Mouse (Mus musculus) intestine, embryonic 14.5 days (tissue): ENCODE measurements at regions not wholly inside any gene's neighbourhood (a gene's known extent, or its start where the extent isn't known, plus 50 kb on each side); places are given as distances from the start of the nearest gene placed in this dataset.

Experiments
- ATAC-seq: fragments of 200-750 bp; cut with Nextera tagmentation; replicated peaks from 2 replicates; pipeline ENCODE4 v1.8.0; 2017; ENCODE audit warnings: low read depth, moderate number of reproducible peaks, moderate TSS enrichment, moderate library complexity; ENCODE audit not compliant: low FRiP score, low TSS enrichment
- DNase-seq: peaks from one replicate; pipeline ENCODE4 v3.0.0-alpha.2; 2018; ENCODE audit warnings: low spot score
- H3K27ac ChIP-seq: fragments of 300-500 bp; sonication (generic); 2 replicates; pipeline ENCODE4 v1.5.1; 2014; ENCODE audit warnings: low read depth, mild to moderate bottlenecking, control low read depth
- H3K27me3 ChIP-seq: fragments of 300-500 bp; sonication (generic); replicated peaks from 2 replicates; pipeline ENCODE4 v1.6.1; 2014; ENCODE audit warnings: low read length, control low read depth; ENCODE audit not compliant: control insufficient read depth, insufficient read depth
- H3K36me3 ChIP-seq: fragments of 300-500 bp; sonication (generic); 2 replicates; pipeline ENCODE4 v1.6.1; 2014; ENCODE audit warnings: low read length, control low read depth; ENCODE audit not compliant: control insufficient read depth, insufficient read depth
- H3K4me1 ChIP-seq: fragments of 300-500 bp; sonication (generic); replicated peaks from 2 replicates; pipeline ENCODE4 v1.6.1; 2014; ENCODE audit warnings: low read length, control low read depth, mixed read lengths; ENCODE audit not compliant: control insufficient read depth, insufficient read depth
- H3K4me2 ChIP-seq: fragments of 300-500 bp; sonication (generic); 2 replicates; pipeline ENCODE4 v1.6.1; 2014; ENCODE audit warnings: low read length
- H3K4me3 ChIP-seq: fragments of 300-500 bp; sonication (generic); 2 replicates; pipeline ENCODE4 v1.5.1; 2014; ENCODE audit warnings: low read depth, low read length, control low read depth, mixed read lengths
- H3K9ac ChIP-seq: fragments of 300-500 bp; sonication (generic); 2 replicates; pipeline ENCODE4 v1.6.1; 2014; ENCODE audit warnings: mild to moderate bottlenecking, low read length
- H3K9me3 ChIP-seq: fragments of 300-500 bp; sonication (generic); 2 replicates; pipeline ENCODE4 v1.6.1; 2016; ENCODE audit warnings: low read length, control low read depth; ENCODE audit not compliant: control insufficient read depth
- WGBS: fragments of 180-500 bp; shearing (Covaris S2); extraction: QIAGEN DNeasy Blood & Tissue Kit; methylation state at CpG from one replicate; pipeline ENCODE4 v1.1.7; 2014; 5-methylcytosine and 5-hydroxymethylcytosine counted together

- no peaks in the 10 kb centered on the region for H3K4me1 ChIP-seq
- H3K27me3 ChIP-seq, result no peaks in the 10 kb centered on the region
- ATAC-seq (no peak), DNase-seq (no peak)
- 76% methylated on average over 3 of the region's 3 CpGs for WGBS
- no peaks in the 10 kb centered on the region for H3K9me3 ChIP-seq
- no peak overlapping the region for H3K27ac ChIP-seq
- H3K36me3 ChIP-seq, result no peaks in the 10 kb centered on the region
- no peak overlapping the region for H3K4me2 ChIP-seq
- no peak overlapping the region for H3K9ac ChIP-seq
- H3K4me3 ChIP-seq, result no peak overlapping the region
Measured at GRCm38 (mm10) chr11:66605998-66606397, 80.2 kb upstream of the Shisa6 start.

GRCm38 (mm10) chr11:66606646-66607045 is 80.9 kb upstream of the Shisa6 start:
- WGBS, result 45% methylated on average over 9 of the region's 9 CpGs
- no peak for ATAC-seq

GRCm38 (mm10) chr11:66609733-66610132 is 84.0 kb upstream of the Shisa6 start:
- 88% methylated on average over 2 of the region's 2 CpGs for WGBS
- Histone ChIP-seq H3K4me3 (no peak overlapping the region), H3K4me2 (no peak overlapping the region), H3K4me1 (no peaks in the 10 kb centered on the region), H3K36me3 (no peaks in the 10 kb centered on the region), H3K9ac (no peak overlapping the region), H3K9me3 (no peaks in the 10 kb centered on the region), H3K27me3 (no peaks in the 10 kb centered on the region), H3K27ac (no peak overlapping the region)
- DNase-seq (no peak), ATAC-seq (no peak)

More at GRCm38 (mm10) chr11:66606646-66607045, 80.9 kb upstream of the Shisa6 start:
- no peak overlapping the region for H3K9ac ChIP-seq
- H3K4me1 ChIP-seq, result no peaks in the 10 kb centered on the region
- H3K9me3 ChIP-seq, result no peaks in the 10 kb centered on the region
- no peak overlapping the region for H3K4me3 ChIP-seq
- no peak overlapping the region for H3K27ac ChIP-seq
- H3K27me3 ChIP-seq, result no peaks in the 10 kb centered on the region
- no peaks in the 10 kb centered on the region for H3K36me3 ChIP-seq
- no peak overlapping the region for H3K4me2 ChIP-seq
- no peak for DNase-seq

GRCm38 (mm10) chr11:66613150-66613549 is 87.4 kb upstream of the Shisa6 start:
- H3K4me3 ChIP-seq, result no peak overlapping the region
- H3K4me2 ChIP-seq, result no peak overlapping the region
- DNase-seq (peak; percentile 54), ATAC-seq (no peak)
- WGBS, result 23% methylated on average over 6 of the region's 6 CpGs
- no peaks in the 10 kb centered on the region for H3K9me3 ChIP-seq
- H3K4me1 ChIP-seq, result no peaks in the 10 kb centered on the region
- H3K9ac ChIP-seq, result no peak overlapping the region
- H3K27me3 ChIP-seq, result no peaks in the 10 kb centered on the region
- no peak overlapping the region for H3K27ac ChIP-seq
- no peaks in the 10 kb centered on the region for H3K36me3 ChIP-seq

- WGBS, result 92% methylated on average over 4 of the region's 4 CpGs
- no peak overlapping the region for H3K4me3 ChIP-seq
Measured at GRCm38 (mm10) chr11:66625491-66625890, 99.7 kb upstream of the Shisa6 start.

GRCm38 (mm10) chr11:66656810-66657209 is 131.0 kb upstream of the Shisa6 start:
- no peaks in the 10 kb centered on the region for H3K27me3 ChIP-seq
- H3K4me1 ChIP-seq, result no peaks in the 10 kb centered on the region
- no peak overlapping the region for H3K4me3 ChIP-seq
- WGBS, result 81% methylated on average over 3 of the region's 3 CpGs
- no peak overlapping the region for H3K9ac ChIP-seq
- H3K4me2 ChIP-seq, result no peak overlapping the region
- DNase-seq (no peak), ATAC-seq (no peak)
- H3K36me3 ChIP-seq, result no peaks in the 10 kb centered on the region
- H3K9me3 ChIP-seq, result no peaks in the 10 kb centered on the region
- H3K27ac ChIP-seq, result no peak overlapping the region

More at GRCm38 (mm10) chr11:66625491-66625890, 99.7 kb upstream of the Shisa6 start:
- H3K27ac ChIP-seq, result no peak overlapping the region
- no peaks in the 10 kb centered on the region for H3K4me1 ChIP-seq
- H3K9me3 ChIP-seq, result no peaks in the 10 kb centered on the region
- H3K9ac ChIP-seq, result no peak overlapping the region
- H3K4me2 ChIP-seq, result no peak overlapping the region
- no peak for DNase-seq
- H3K27me3 ChIP-seq, result no peaks in the 10 kb centered on the region
- no peak for ATAC-seq
- no peaks in the 10 kb centered on the region for H3K36me3 ChIP-seq

- no peak for DNase-seq
- WGBS, result 67% methylated on average over 2 of the region's 2 CpGs
- no peaks in the 10 kb centered on the region for H3K9me3 ChIP-seq
- no peak overlapping the region for H3K27ac ChIP-seq
- no peaks in the 10 kb centered on the region for H3K27me3 ChIP-seq
- H3K36me3 ChIP-seq, result no peaks in the 10 kb centered on the region
- H3K4me2 ChIP-seq, result no peak overlapping the region
- no peaks in the 10 kb centered on the region for H3K4me1 ChIP-seq
- no peak for ATAC-seq
- no peak overlapping the region for H3K4me3 ChIP-seq
- no peak overlapping the region for H3K9ac ChIP-seq
Measured at GRCm38 (mm10) chr11:66674581-66674980, 148.8 kb upstream of the Shisa6 start.

- H3K4me2 ChIP-seq, result no peak overlapping the region
- WGBS, result 62% methylated on average over 4 of the region's 4 CpGs
- H3K36me3 ChIP-seq, result no peaks in the 10 kb centered on the region
- DNase-seq, result no peak
- H3K9me3 ChIP-seq, result no peaks in the 10 kb centered on the region
- no peak overlapping the region for H3K4me3 ChIP-seq
- no peak overlapping the region for H3K27ac ChIP-seq
- no peaks in the 10 kb centered on the region for H3K27me3 ChIP-seq
- ATAC-seq, result no peak
- no peaks in the 10 kb centered on the region for H3K4me1 ChIP-seq
- H3K9ac ChIP-seq, result no peak overlapping the region
Measured at GRCm38 (mm10) chr11:66680057-66680621, 154.4 kb upstream of the Shisa6 start.

- Histone ChIP-seq H3K9me3 (no peaks in the 10 kb centered on the region), H3K36me3 (no peaks in the 10 kb centered on the region), H3K27ac (no peak overlapping the region), H3K9ac (no peak overlapping the region), H3K4me2 (no peak overlapping the region), H3K27me3 (no peaks in the 10 kb centered on the region), H3K4me3 (no peak overlapping the region), H3K4me1 (no peaks in the 10 kb centered on the region)
- ATAC-seq, result no peak
- WGBS, result 72% methylated on average over 4 of the region's 4 CpGs
- no peak for DNase-seq
Measured at GRCm38 (mm10) chr11:66681892-66682291, 156.1 kb upstream of the Shisa6 start.
